Mouse (Mus musculus) ES-E14 (cell line): ENCODE measurements around the gene Sv2b. TPM values are rescaled to one million over a fixed set of nuclear protein-coding genes. Genes with fewer than 3 reads are reported as not detected.
A peak's percentile ranks its signal among the peaks of the same experiment; 100 is the strongest.

ENCODE experiments used
- DNase-seq: peaks from one replicate; pipeline ENCODE4 v3.0.0-alpha.2; 2013; ENCODE audit warnings: low read depth, low spot score
- H3K27ac ChIP-seq: 2 replicates; pipeline ENCODE4 v1.5.1; 2012; ENCODE audit warnings: low read depth, mild to moderate bottlenecking, low read length, moderate library complexity, mixed read lengths; ENCODE audit not compliant: poor library complexity, insufficient read depth, severe bottlenecking
- H3K36me3 ChIP-seq: 2 replicates; pipeline ENCODE4 v1.6.1; 2012; ENCODE audit warnings: mild to moderate bottlenecking, low read length, moderate library complexity, mixed read lengths; ENCODE audit not compliant: control insufficient read depth, poor library complexity, insufficient read depth, severe bottlenecking
- H3K4me1 ChIP-seq, 2 experiments: fragments of 150-350 bp in 1 of 2; sonication (generic) in 1 of 2; 2 replicates each; pipeline ENCODE4 v1.6.1; 2012; ENCODE audit warnings: low read length in 2 of 2, mild to moderate bottlenecking in 1 of 2, mixed read lengths in 1 of 2; ENCODE audit not compliant: control insufficient read depth in 2 of 2, insufficient read depth in 2 of 2, poor library complexity in 1 of 2
- H3K4me3 ChIP-seq, 2 experiments: fragments of 150-350 bp in 1 of 2; sonication (generic) in 1 of 2; 2 replicates each; pipeline ENCODE4 v1.5.1; 2012; ENCODE audit warnings: low read length in 2 of 2, low read depth in 1 of 2, mild to moderate bottlenecking in 1 of 2, mixed read lengths in 1 of 2; ENCODE audit not compliant: insufficient read depth in 1 of 2, poor library complexity in 1 of 2, severe bottlenecking in 1 of 2
- H3K9ac ChIP-seq: 2 replicates; pipeline ENCODE4 v1.6.1; 2012; ENCODE audit warnings: low read depth, mild to moderate bottlenecking, low read length, mixed read lengths; ENCODE audit not compliant: poor library complexity, insufficient read depth, severe bottlenecking
- H3K9me3 ChIP-seq: fragments of 150-350 bp; sonication (generic); 2 replicates; pipeline ENCODE4 v1.6.1; 2012; ENCODE audit warnings: low read depth, mild to moderate bottlenecking, low read length; ENCODE audit not compliant: control insufficient read depth, insufficient read depth
- CHD2 ChIP-seq: IDR thresholded peaks from 2 replicates; pipeline ENCODE4 v1.6.1; 2014; ENCODE audit warnings: mild to moderate bottlenecking, low read depth, low read length, inconsistent platforms
- HCFC1 ChIP-seq: IDR thresholded peaks from 2 replicates; pipeline ENCODE4 v1.6.1; 2012; ENCODE audit warnings: low read length, inconsistent platforms, borderline replicate concordance; ENCODE audit not compliant: insufficient read depth
- MAFK ChIP-seq: IDR thresholded peaks from 2 replicates; pipeline ENCODE4 v1.6.1; 2014; ENCODE audit warnings: mild to moderate bottlenecking, low read depth, low read length, inconsistent platforms; ENCODE audit not compliant: insufficient read depth
- ZC3H11A ChIP-seq: IDR thresholded peaks from 2 replicates; pipeline ENCODE4 v1.6.1; 2012; ENCODE audit warnings: low read depth, mild to moderate bottlenecking, inconsistent platforms, low read length, borderline replicate concordance
- ZNF384 ChIP-seq: IDR thresholded peaks from 2 replicates; pipeline ENCODE4 v1.6.1; 2012; ENCODE audit warnings: low read depth, low read length, inconsistent platforms
- in situ Hi-C, 2 experiments: fragments of 600-800 bp; cut with MboI; formaldehyde crosslinking; loops; one replicate each; pipeline ENCODE4 v1.15.1; 2025; ENCODE audit warnings: low sequenced_read_pairs in 2 of 2, inconsistent platforms in 1 of 2; ENCODE audit not compliant: unreplicated experiment in 2 of 2
- total RNA-seq: library from RNA; depleted of rRNA; stranded (reverse); fragments of 300-350 nt; gene quantifications from 2 replicates; pipeline ENCODE4 v1.2.3, GENCODE M21; 2012

Gene Sv2b
- total RNA-seq, 1 experiment, result 0.27 TPM

GRCm38 (mm10) chr7:75142800-75143199 is 166.3 kb downstream of the Sv2b start:
- DNase-seq, result no peak
- in situ Hi-C loops, result loop anchor here in 1 of 2 experiments (25.0 kb wide), 1 partner anchor 745 kb away; no protein-coding TSS in a partner anchor
- no peak overlapping the region for H3K27ac ChIP-seq
- no peaks in the 10 kb centered on the region for H3K4me1 ChIP-seq
- no peak overlapping the region for H3K9ac ChIP-seq
- H3K36me3 ChIP-seq, result no peaks in the 10 kb centered on the region
- no peaks in the 10 kb centered on the region for H3K9me3 ChIP-seq
- TF ChIP-seq CHD2 (no peak), ZC3H11A (no peak), MAFK (no peak), HCFC1 (no peak), ZNF384 (no peak)
- no peak overlapping the region for H3K4me3 ChIP-seq

DNA sequence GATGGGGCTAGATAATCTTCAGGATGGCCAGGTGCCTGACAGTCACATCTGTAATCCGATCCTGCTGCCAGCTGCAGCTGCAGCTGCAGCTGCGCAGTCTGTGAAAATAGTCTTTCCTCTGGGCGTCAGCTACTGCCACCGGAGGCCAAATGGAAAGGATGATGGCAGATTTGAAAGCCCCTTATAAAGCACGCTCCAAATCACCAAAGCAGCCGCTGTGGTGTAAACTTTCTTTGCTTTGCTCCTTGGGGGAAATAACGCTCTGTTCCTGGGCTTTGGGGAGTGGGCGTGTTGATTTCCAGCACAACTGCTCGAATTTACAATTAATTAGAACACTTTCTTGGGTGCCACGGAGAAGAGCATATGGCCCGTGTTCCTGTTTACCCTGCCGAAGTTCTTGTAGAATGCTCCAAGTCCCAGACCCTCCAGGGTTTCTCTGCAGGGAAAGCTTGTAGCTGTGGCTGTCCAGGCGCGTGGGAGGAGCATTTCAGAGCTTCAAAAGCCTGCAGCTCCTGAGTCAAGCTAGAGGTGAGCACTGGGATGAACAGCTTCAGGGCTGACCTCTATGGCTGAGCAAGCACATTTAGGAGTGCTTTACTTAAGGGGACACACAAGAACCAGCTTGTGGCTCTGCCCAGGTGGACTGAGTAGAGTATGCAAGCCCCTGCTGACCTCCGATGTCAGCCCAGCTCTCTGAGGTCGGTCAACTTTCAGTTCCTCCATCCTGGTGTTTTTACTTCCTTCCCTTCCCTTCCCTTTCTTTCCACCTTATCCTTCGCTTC is 167.0 kb downstream of the Sv2b start:
- DNase-seq, result no peak
- TF ChIP-seq ZNF384 (no peak), ZC3H11A (no peak), CHD2 (no peak), HCFC1 (no peak), MAFK (no peak)
- in situ Hi-C loops, result loop anchor here in 1 of 2 experiments (25.0 kb wide), 1 partner anchor 745 kb away; no protein-coding TSS in a partner anchor
- H3K9ac ChIP-seq, result no peak overlapping the region
- no peaks in the 10 kb centered on the region for H3K36me3 ChIP-seq
- H3K27ac ChIP-seq, result no peak overlapping the region
- no peak overlapping the region for H3K4me3 ChIP-seq
- no peaks in the 10 kb centered on the region for H3K9me3 ChIP-seq
- no peaks in the 10 kb centered on the region for H3K4me1 ChIP-seq

- Histone ChIP-seq H3K27ac (no peak overlapping the region), H3K36me3 (no peaks in the 10 kb centered on the region), H3K9ac (no peak overlapping the region), H3K4me1 (no peaks in the 10 kb centered on the region), H3K9me3 (no peaks in the 10 kb centered on the region), H3K4me3 (no peak overlapping the region)
- no peak for DNase-seq
- in situ Hi-C loops, result loop anchor here (5.0 to 25.0 kb wide), 3 partner anchors 228 to 748 kb away; no protein-coding TSS in a partner anchor
- TF ChIP-seq ZNF384, result no peak
Measured at GRCm38 (mm10) chr7:75139306-75139705, 169.8 kb downstream of the Sv2b start.

DNA sequence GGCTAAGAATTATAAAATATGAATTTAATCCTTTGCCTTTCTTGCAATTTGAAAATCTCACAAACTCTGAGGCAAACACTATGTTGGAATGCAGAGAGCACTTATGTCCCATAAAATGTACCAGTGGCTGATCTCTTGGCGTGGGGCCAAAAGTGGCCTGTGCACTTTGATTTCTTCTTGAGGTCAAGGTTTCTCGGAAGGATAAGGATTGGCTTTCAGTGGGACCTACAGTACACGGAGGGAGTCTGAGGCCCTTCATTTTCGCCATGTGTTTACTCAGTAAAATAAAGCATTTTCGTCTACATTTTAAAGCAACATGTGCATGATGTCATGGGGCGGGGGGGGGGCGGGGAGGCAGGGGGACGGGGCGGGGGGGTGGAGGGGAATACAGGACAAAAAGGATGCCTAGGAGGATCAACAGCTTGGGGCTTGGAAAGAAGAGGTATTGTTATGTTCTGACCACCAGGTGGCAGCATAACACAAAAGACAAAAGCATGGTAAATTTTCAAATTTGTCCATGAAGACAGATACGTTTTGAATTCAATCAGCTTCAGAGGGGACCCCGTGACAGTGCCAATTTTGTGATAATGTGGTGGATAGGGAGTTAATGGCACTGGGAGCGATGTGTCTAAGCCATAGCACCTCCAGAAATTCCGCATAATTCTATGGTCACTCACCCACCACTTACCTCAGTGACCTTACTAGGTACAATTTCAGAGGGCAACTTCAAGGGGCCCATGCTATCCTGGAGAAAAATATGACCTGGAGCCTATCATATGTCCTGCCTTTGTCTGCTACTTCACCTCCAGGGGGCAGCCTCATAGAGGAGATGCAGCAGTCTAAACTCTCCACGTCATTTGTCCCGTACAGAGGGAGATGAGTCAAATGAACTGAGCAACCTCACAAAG is 174.1 kb downstream of the Sv2b start:
- TF ChIP-seq ZC3H11A (peak; percentile 21; the same call in 1 of the 2 replicates), CHD2 (no peak)
- no peak overlapping the region for H3K27ac ChIP-seq
- no peaks in the 10 kb centered on the region for H3K36me3 ChIP-seq
- H3K4me3 ChIP-seq, result no peak overlapping the region
- H3K9ac ChIP-seq, result no peak overlapping the region
- peak; percentile 28 for DNase-seq
- in situ Hi-C loops, result loop anchor here (5.0 to 25.0 kb wide), 3 partner anchors 232 to 752 kb away; no protein-coding TSS in a partner anchor
- no peaks in the 10 kb centered on the region for H3K9me3 ChIP-seq
- no peaks in the 10 kb centered on the region; a peak in 1 of 4 replicates for H3K4me1 ChIP-seq
